ENCODE assay signal across 23 mouse cellular contexts in genomic region chr10:125921654-125922446, GRCm38 (mm10). TPM values are rescaled to one million over a fixed set of nuclear protein-coding genes. Genes with fewer than 3 reads are reported as not detected.
DNase-seq lines count a peak whose midpoint lies in the region; ATAC-seq lines count a peak whose summit lies in the region.
"Had no signal": no experiment of that assay in that cellular context is flagged by ENCODE, and none has a peak within 500 bp of the region (broad histone marks: within the 10 kb centered on the region; RNA-seq: fewer than 3 reads in every experiment).

No protein-coding gene starts in this region.

- H3K4me2 ChIP-seq in forebrain, embryonic 14.5 days (ENCODE audit: low read length): no peak overlapping the region
- no peak overlapping the region for H3K4me2 ChIP-seq in forebrain, embryonic 13.5 days
- no peak overlapping the region for H3K4me2 ChIP-seq in neural tube, embryonic 12.5 days (replicated peaks)
- H3K4me2 ChIP-seq in neural tube, embryonic 15.5 days: no peak overlapping the region
- H3K4me2 ChIP-seq in limb, embryonic 12.5 days: peak overlapping the region; percentile 30
- H3K4me2 ChIP-seq: hindbrain, embryonic 13.5 days; intestine, embryonic 15.5 days had no signal

- no peak overlapping the region for H3K9ac ChIP-seq in forebrain, embryonic 14.5 days (ENCODE audit: low read length)
- H3K9ac ChIP-seq in forebrain, embryonic 13.5 days: no peak overlapping the region
- no peak overlapping the region for H3K9ac ChIP-seq in neural tube, embryonic 12.5 days
- H3K9ac ChIP-seq in neural tube, embryonic 15.5 days (replicated peaks): no peak overlapping the region
- H3K9ac ChIP-seq in limb, embryonic 12.5 days (replicated peaks): no peak overlapping the region
- H3K9ac ChIP-seq: hindbrain, embryonic 13.5 days; intestine, embryonic 15.5 days had no signal

- 0 out of 2 replicates have a peak, but pooled peaks cover 3% of the 10 kb centered on the region for H3K9me3 ChIP-seq in forebrain, embryonic 14.5 days (replicated peaks; ENCODE audit: control insufficient read depth, low read length)
- H3K9me3 ChIP-seq in forebrain, embryonic 13.5 days (replicated peaks): no peaks in the 10 kb centered on the region
- peaks cover 6% of the 10 kb centered on the region; the same call in 1 of the 2 replicates for H3K9me3 ChIP-seq in neural tube, embryonic 12.5 days
- H3K9me3 ChIP-seq in neural tube, embryonic 15.5 days (replicated peaks): no peaks in the 10 kb centered on the region
- peaks cover 7% of the 10 kb centered on the region for H3K9me3 ChIP-seq in limb, embryonic 12.5 days
- H3K9me3 ChIP-seq: intestine, embryonic 15.5 days; midbrain, embryonic 10.5 days had no signal

- H3K36me3 ChIP-seq in forebrain, embryonic 14.5 days (ENCODE audit: control insufficient read depth, insufficient read depth, low read length): no peaks in the 10 kb centered on the region
- no peaks in the 10 kb centered on the region for H3K36me3 ChIP-seq in forebrain, embryonic 13.5 days (ENCODE audit: poor library complexity, severe bottlenecking)
- no peaks in the 10 kb centered on the region for H3K36me3 ChIP-seq in neural tube, embryonic 12.5 days
- no peaks in the 10 kb centered on the region for H3K36me3 ChIP-seq in neural tube, embryonic 15.5 days
- no peaks in the 10 kb centered on the region for H3K36me3 ChIP-seq in limb, embryonic 12.5 days
- H3K36me3 ChIP-seq: hindbrain, embryonic 13.5 days; intestine, embryonic 15.5 days; midbrain, embryonic 10.5 days had no signal

- no peaks in the 10 kb centered on the region for H3K27me3 ChIP-seq in forebrain, embryonic 14.5 days (replicated peaks; ENCODE audit: control insufficient read depth, insufficient read depth, low read length)
- no peaks in the 10 kb centered on the region for H3K27me3 ChIP-seq in forebrain, embryonic 13.5 days
- H3K27me3 ChIP-seq in neural tube, embryonic 12.5 days (replicated peaks): no peaks in the 10 kb centered on the region
- H3K27me3 ChIP-seq in neural tube, embryonic 15.5 days (replicated peaks): no peaks in the 10 kb centered on the region
- peaks cover 6% of the 10 kb centered on the region; the same call in 1 of the 2 replicates for H3K27me3 ChIP-seq in limb, embryonic 12.5 days
- H3K27me3 ChIP-seq: CH12.LX; intestine, embryonic 15.5 days had no signal

- WGBS in forebrain, embryonic 14.5 days: 46% methylated on average over 6 of the region's 6 CpGs
- WGBS in forebrain, embryonic 13.5 days: 43% methylated on average over 6 of the region's 6 CpGs
- 4% methylated on average over 6 of the region's 6 CpGs for WGBS in neural tube, embryonic 12.5 days
- WGBS in neural tube, embryonic 15.5 days: 5% methylated on average over 6 of the region's 6 CpGs
- 2% methylated on average over 6 of the region's 6 CpGs for WGBS in limb, embryonic 12.5 days

- no peaks in the 10 kb centered on the region for H3K4me1 ChIP-seq in forebrain, embryonic 14.5 days (ENCODE audit: control insufficient read depth, insufficient read depth, low read length)
- peaks cover 4% of the 10 kb centered on the region for H3K4me1 ChIP-seq in forebrain, embryonic 13.5 days
- H3K4me1 ChIP-seq in neural tube, embryonic 12.5 days: peaks cover 8% of the 10 kb centered on the region
- H3K4me1 ChIP-seq in neural tube, embryonic 15.5 days: peaks cover 5% of the 10 kb centered on the region
- H3K4me1 ChIP-seq in limb, embryonic 12.5 days (replicated peaks): peaks cover 27% of the 10 kb centered on the region

- no peak overlapping the region for H3K4me3 ChIP-seq in forebrain, embryonic 14.5 days (ENCODE audit: low read depth, low read length)
- H3K4me3 ChIP-seq in forebrain, embryonic 13.5 days: no peak overlapping the region
- no peak overlapping the region for H3K4me3 ChIP-seq in neural tube, embryonic 12.5 days
- no peak overlapping the region for H3K4me3 ChIP-seq in neural tube, embryonic 15.5 days (replicated peaks)
- H3K4me3 ChIP-seq in limb, embryonic 12.5 days (replicated peaks): no peak overlapping the region
- H3K4me3 ChIP-seq: heart, adult 2 months; hindbrain, embryonic 13.5 days; intestine, embryonic 15.5 days; left cerebral cortex, adult 2 months; midbrain, embryonic 10.5 days had no signal

- DNase-seq in forebrain, embryonic 14.5 days (ENCODE audit: low spot score): peak; percentile 33
- DNase-seq in cerebellum, adult 11 months: no peak
- no peak for DNase-seq in B cell, adult 2 months
- DNase-seq in heart, adult 8-10 months (ENCODE audit: low spot score): no peak
- DNase-seq: adrenal gland, adult 2 months; cerebellum, adult 2 months; gastrocnemius, postnatal 10 days; heart, adult 2 months; kidney, postnatal 10 days; lung, adult 2 months; lung, postnatal 36 days; right cerebral cortex, postnatal 14 days; thymus, postnatal 14 days had no signal

- ATAC-seq in forebrain, embryonic 14.5 days: no peak
- no peak; the same call in 1 of the 2 replicates for ATAC-seq in forebrain, embryonic 13.5 days
- peak; percentile 65 for ATAC-seq in neural tube, embryonic 12.5 days (ENCODE audit: low FRiP score, low read depth)
- no peak for ATAC-seq in neural tube, embryonic 15.5 days (ENCODE audit: low FRiP score)
- peak; percentile 87 for ATAC-seq in limb, embryonic 12.5 days (ENCODE audit: insufficient number of reproducible peaks, insufficient read depth, low FRiP score, low TSS enrichment, low read depth)
- ATAC-seq: intestine, embryonic 15.5 days had no signal

- no peak overlapping the region for H3K27ac ChIP-seq in forebrain, embryonic 14.5 days (ENCODE audit: low read depth, low read length)
- H3K27ac ChIP-seq in forebrain, embryonic 13.5 days: no peak overlapping the region
- no peak overlapping the region for H3K27ac ChIP-seq in neural tube, embryonic 12.5 days
- H3K27ac ChIP-seq in neural tube, embryonic 15.5 days (replicated peaks): no peak overlapping the region
- peak overlapping the region; percentile 84 for H3K27ac ChIP-seq in limb, embryonic 12.5 days
- H3K27ac ChIP-seq: heart, adult 2 months; hindbrain, embryonic 13.5 days; intestine, embryonic 15.5 days; left cerebral cortex, adult 2 months; midbrain, embryonic 10.5 days; stomach, postnatal 0 days had no signal

RNA-seq across cellular contexts. Expression of gene Lrig3, which starts 44.1 kb away (rescaled TPM):
- polyA plus RNA-seq in forebrain, embryonic 14.5 days (2014; fragmentation: Nextera tagmentation; extraction: Ambion mirVana): 2.1 and 2.5 TPM in 2 replicates
- 2.4 and 3.0 TPM in 2 replicates for polyA plus RNA-seq in forebrain, embryonic 13.5 days (2015; fragmentation: Nextera tagmentation; extraction: Ambion mirVana)
- polyA plus RNA-seq in neural tube, embryonic 12.5 days (2016; fragmentation: Nextera tagmentation; extraction: Ambion mirVana): 20.2 and 21.1 TPM in 2 replicates
- polyA plus RNA-seq in neural tube, embryonic 15.5 days (2015; fragmentation: Nextera tagmentation; extraction: Ambion mirVana): 3.2 and 5.2 TPM in 2 replicates
- 84.4 and 85.6 TPM in 2 replicates for polyA plus RNA-seq in limb, embryonic 12.5 days (2016; fragmentation: Nextera tagmentation; extraction: Ambion mirVana)
- 1 to 10 TPM in 3 of 4 experiments, under 1 TPM in 1; 0.98 to 2.2 (median 1.6) TPM for total RNA-seq in heart, adult 8-10 months (2022)
- total RNA-seq: CH12.LX had no signal

Comparison
In these comparisons a context has a peak if more than half of its experiments do, and no peak if none do; other contexts are left out.
1. ATAC-seq: peak in neural tube, embryonic 12.5 days (single experiment) and limb, embryonic 12.5 days (single experiment); none in forebrain, embryonic 14.5 days (single experiment), forebrain, embryonic 13.5 days (single experiment) and neural tube, embryonic 15.5 days (single experiment).